Mouse (Mus musculus) stomach, postnatal 0 days (tissue): Measurements from ENCODE around the gene Capza3. TPM values are rescaled to one million over a fixed set of nuclear protein-coding genes. Genes with fewer than 3 reads are reported as not detected.

Experiments used
- ATAC-seq: fragments of 200-750 bp; cut with Nextera tagmentation; 2 replicates; pipeline ENCODE4 v1.8.0; 2017; ENCODE audit not compliant: low FRiP score, low TSS enrichment
- DNase-seq: peaks from one replicate; pipeline ENCODE4 v3.0.0-alpha.2; 2016; ENCODE audit warnings: low spot score
- H3K27ac ChIP-seq: fragments of 300-500 bp; sonication (generic); replicated peaks from 2 replicates; pipeline ENCODE4 v1.5.1; 2014; ENCODE audit warnings: mild to moderate bottlenecking, control low read depth
- H3K27me3 ChIP-seq: fragments of 300-500 bp; sonication (generic); 2 replicates; pipeline ENCODE4 v1.6.1; 2014; ENCODE audit warnings: low read length; ENCODE audit not compliant: control insufficient read depth, insufficient read depth
- H3K36me3 ChIP-seq: fragments of 300-500 bp; sonication (generic); 2 replicates; pipeline ENCODE4 v1.6.1; 2014; ENCODE audit warnings: low read length, mixed read lengths; ENCODE audit not compliant: control insufficient read depth, insufficient read depth
- H3K4me1 ChIP-seq: fragments of 300-500 bp; sonication (generic); replicated peaks from 2 replicates; pipeline ENCODE4 v1.6.1; 2014; ENCODE audit warnings: antibody characterized with exemption; ENCODE audit not compliant: control insufficient read depth, insufficient read depth
- H3K4me2 ChIP-seq: fragments of 300-500 bp; sonication (generic); replicated peaks from 2 replicates; pipeline ENCODE4 v1.6.1; 2014; ENCODE audit warnings: low read depth, mild to moderate bottlenecking, control low read depth, moderate library complexity
- H3K4me3 ChIP-seq: fragments of 300-500 bp; sonication (generic); 2 replicates; pipeline ENCODE4 v1.5.1; 2014; ENCODE audit warnings: low read depth, low read length, control low read depth
- H3K9ac ChIP-seq: fragments of 300-500 bp; sonication (generic); 2 replicates; pipeline ENCODE4 v1.6.1; 2014; ENCODE audit warnings: mild to moderate bottlenecking, low read length, control low read depth, mixed read lengths
- H3K9me3 ChIP-seq: fragments of 300-500 bp; sonication (generic); 2 replicates; pipeline ENCODE4 v1.6.1; 2016; ENCODE audit warnings: low read length; ENCODE audit not compliant: control insufficient read depth
- CTCF ChIP-seq: IDR thresholded peaks from 2 replicates; pipeline ENCODE4 v1.5.1; 2016; ENCODE audit warnings: antibody characterized with exemption, low read depth, mild to moderate bottlenecking, moderate library complexity
- EP300 ChIP-seq: optimal IDR thresholded peaks from 2 replicates; pipeline ENCODE3; 2016; ENCODE audit warnings: antibody characterized with exemption
- WGBS: fragments of 180-500 bp; shearing (Covaris S2); extraction: QIAGEN DNeasy Blood & Tissue Kit; methylation state at CpG from one replicate; pipeline ENCODE4 v1.1.7; 2014; 5-methylcytosine and 5-hydroxymethylcytosine counted together
- polyA plus RNA-seq: library from polyadenylated mRNA; unstranded; fragments of >200 nt; fragmentation: Nextera tagmentation; extraction: Ambion mirVana; gene quantifications from 2 replicates; pipeline ENCODE4 v1.2.1, GENCODE M21; 2015

Gene Capza3
- not detected in 2 replicates for polyA plus RNA-seq

DNA sequence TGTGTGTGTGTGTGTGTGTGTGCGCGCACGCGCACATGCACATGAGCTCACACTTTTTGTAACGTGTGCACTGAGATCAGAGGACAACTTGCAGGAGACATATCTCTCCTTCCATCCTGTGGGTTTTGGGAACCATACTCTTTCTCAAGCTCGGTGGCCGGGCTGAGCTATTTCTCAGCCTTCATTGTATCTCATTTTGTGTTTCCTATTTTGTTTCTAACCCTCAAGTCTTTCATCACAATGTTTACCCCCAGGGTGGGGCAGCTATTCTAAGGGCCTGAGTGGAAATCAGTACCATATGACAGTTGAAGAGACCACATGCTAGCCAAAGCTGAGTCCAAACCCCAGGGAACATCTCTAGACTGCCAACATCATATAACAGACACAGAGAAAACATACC, at the start of gene Capza3:
TSS of gene Capza3 (plus strand) at position 301 of the 400 bp plus-strand sequence.
- no peaks in the 10 kb centered on the region for H3K36me3 ChIP-seq
- 92% methylated on average over 7 of the region's 7 CpGs for WGBS
- ATAC-seq (no peak), DNase-seq (no peak)
- no peak for TF ChIP-seq EP300
- TF ChIP-seq CTCF: no peak
- no peaks in the 10 kb centered on the region for H3K27me3 ChIP-seq
- no peak within 1 kb of the TSS for H3K27ac ChIP-seq
- H3K4me3 ChIP-seq: no peak within 1 kb of the TSS
- no peaks in the 10 kb centered on the region for H3K9me3 ChIP-seq
- H3K9ac ChIP-seq: no peak within 1 kb of the TSS
- H3K4me2 ChIP-seq: no peak within 1 kb of the TSS
- H3K4me1 ChIP-seq: no peaks in the 10 kb centered on the region

DNA sequence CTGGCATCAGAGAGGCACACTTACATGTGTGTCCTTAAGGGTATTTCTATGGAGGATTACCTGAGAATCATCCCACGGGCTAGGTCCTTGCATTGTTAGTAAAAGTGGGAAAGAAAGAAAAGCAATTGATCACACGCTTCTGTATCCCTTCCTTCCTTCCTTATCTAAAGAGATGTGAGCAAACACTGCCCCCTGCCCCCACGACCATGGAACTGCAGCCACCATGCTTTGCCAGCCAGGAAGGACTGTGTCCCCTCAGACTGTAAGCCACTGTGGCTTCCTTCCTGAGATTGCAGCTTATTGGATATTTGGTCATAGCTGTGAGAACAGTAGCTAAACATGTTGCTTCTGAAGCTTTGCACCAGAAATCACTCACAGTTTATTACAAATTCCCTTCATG, 35.9 kb upstream of the Capza3 start:
- WGBS: 78% methylated on average over 3 of the region's 3 CpGs
- no peak overlapping the region for H3K4me3 ChIP-seq
- H3K9ac ChIP-seq: no peak overlapping the region
- H3K4me1 ChIP-seq: no peaks in the 10 kb centered on the region
- no peak overlapping the region for H3K27ac ChIP-seq
- no peaks in the 10 kb centered on the region for H3K36me3 ChIP-seq
- no peak overlapping the region for H3K4me2 ChIP-seq
- TF ChIP-seq EP300: no peak
- no peaks in the 10 kb centered on the region for H3K9me3 ChIP-seq
- no peak for ATAC-seq
- no peaks in the 10 kb centered on the region for H3K27me3 ChIP-seq
- no peak for DNase-seq

DNA sequence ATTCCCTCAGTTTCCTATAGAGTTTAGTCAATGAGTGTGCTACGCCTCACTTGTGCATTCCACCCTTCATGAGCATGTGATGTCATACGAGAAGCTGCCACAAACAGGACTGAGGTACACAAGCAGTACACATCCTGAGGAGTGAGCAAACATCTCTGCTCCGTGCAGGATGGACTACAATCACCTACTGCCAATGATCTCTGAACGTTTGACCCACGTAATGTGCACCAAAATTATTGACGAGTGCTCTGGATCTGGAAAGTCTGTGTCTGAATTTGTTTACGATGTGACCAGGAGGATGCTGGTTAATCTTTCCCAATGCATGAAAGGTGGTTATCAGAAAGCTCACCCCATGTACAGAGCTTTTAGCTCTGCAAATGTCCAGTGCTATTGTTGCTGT, 16.6 kb upstream of the Capza3 start:
- H3K27me3 ChIP-seq: no peaks in the 10 kb centered on the region
- TF ChIP-seq EP300 (no peak), CTCF (no peak)
- ATAC-seq (no peak), DNase-seq (no peak)
- WGBS: 59% methylated on average over 7 of the region's 7 CpGs
- H3K27ac ChIP-seq: no peak overlapping the region
- no peaks in the 10 kb centered on the region for H3K36me3 ChIP-seq
- H3K9ac ChIP-seq: no peak overlapping the region
- H3K4me3 ChIP-seq: no peak overlapping the region
- H3K9me3 ChIP-seq: no peaks in the 10 kb centered on the region
- no peak overlapping the region for H3K4me2 ChIP-seq
- no peaks in the 10 kb centered on the region for H3K4me1 ChIP-seq

DNA sequence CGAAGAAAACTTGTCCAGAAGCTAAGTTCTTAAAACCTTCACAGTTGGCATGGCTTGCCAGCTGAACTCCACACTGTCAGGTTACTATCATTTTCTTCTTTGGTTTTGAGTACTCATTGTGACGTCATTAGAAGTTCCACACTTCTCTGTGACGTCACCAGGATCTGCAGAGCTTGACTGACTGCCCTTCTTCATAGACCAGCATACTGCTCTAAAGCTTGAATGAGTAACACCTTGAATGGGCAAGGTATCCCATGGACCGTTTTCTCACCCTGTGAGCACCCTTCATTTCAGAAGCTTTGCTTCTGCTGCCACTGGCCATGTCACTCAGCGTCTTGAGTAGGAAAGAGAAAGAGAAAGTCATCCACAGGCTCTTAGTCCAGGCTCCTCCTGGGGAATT, 305 bp downstream of the Capza3 start, which contains the start of gene Plcz1:
TSS of gene Plcz1 (minus strand) at position 101 of the 400 bp plus-strand sequence.
- no peak within 1 kb of the TSS for H3K4me3 ChIP-seq
- DNase-seq (no peak), ATAC-seq (no peak)
- no peaks in the 10 kb centered on the region for H3K9me3 ChIP-seq
- H3K9ac ChIP-seq: no peak within 1 kb of the TSS
- no peaks in the 10 kb centered on the region for H3K4me1 ChIP-seq
- H3K36me3 ChIP-seq: no peaks in the 10 kb centered on the region
- H3K27ac ChIP-seq: no peak within 1 kb of the TSS
- TF ChIP-seq EP300 (no peak), CTCF (no peak)
- H3K27me3 ChIP-seq: no peaks in the 10 kb centered on the region
- WGBS: 90% methylated on average over 5 of the region's 5 CpGs
- H3K4me2 ChIP-seq: no peak within 1 kb of the TSS

DNA sequence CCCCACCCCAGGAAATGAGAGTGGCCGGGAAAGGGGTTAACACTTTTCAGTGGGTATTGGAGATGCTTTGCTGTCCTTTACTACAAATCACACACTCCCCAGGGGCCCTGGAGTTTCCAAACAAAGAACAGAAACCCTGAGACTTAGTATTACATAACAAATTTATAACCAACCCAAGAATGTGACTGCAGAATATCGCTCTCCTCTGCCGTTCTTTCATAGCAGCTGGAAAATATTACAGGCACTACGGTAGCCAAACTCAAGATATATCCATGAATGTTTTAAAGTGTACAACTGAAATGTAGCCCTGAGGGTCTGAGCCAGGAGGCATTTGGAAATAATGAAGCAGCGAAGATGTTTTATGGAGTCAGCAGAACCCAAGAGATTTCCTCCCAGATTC, 10.4 kb downstream of the Capza3 start:
- WGBS: 50% methylated on average over 5 of the region's 5 CpGs
- Histone ChIP-seq H3K4me3 (no peak overlapping the region), H3K27me3 (no peaks in the 10 kb centered on the region), H3K36me3 (no peaks in the 10 kb centered on the region), H3K9me3 (no peaks in the 10 kb centered on the region), H3K27ac (no peak overlapping the region), H3K9ac (no peak overlapping the region), H3K4me1 (no peaks in the 10 kb centered on the region), H3K4me2 (no peak overlapping the region)
- no peak for TF ChIP-seq EP300
- no peak for TF ChIP-seq CTCF
- DNase-seq (no peak), ATAC-seq (no peak)

DNA sequence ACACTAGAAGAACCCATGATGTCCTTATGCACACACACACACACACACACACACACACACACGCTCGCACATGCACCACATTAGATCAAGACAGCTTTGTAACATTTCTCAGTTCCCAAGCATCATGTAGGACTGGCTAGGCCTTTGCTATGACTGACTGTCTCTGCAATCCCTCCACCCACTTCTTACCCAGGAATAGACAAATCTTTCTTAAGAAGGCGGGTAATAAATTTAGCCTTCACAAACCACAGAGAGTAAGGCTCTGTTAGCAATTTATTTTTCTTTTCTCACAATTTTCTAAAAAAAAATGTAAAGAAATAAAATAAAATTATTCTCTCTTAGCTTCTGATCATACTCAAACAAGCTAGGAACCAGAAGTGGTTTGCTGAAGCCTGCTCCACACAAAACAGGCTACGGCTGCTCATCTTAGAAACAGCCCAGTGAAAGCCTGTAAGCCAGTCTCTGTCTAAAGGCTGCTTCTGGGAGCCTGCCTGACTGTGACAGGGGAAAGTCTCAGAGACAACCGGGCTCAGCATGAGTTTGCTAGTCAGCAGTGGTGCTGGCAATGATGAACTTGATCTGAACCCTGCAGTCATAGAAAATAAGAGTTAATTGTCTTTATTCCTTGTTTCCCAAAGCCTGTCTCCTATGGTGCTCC, 13.3 kb downstream of the Capza3 start:
- H3K4me3 ChIP-seq: no peak overlapping the region
- no peak for TF ChIP-seq CTCF
- no peak for TF ChIP-seq EP300
- no peaks in the 10 kb centered on the region for H3K9me3 ChIP-seq
- no peaks in the 10 kb centered on the region for H3K36me3 ChIP-seq
- no peak overlapping the region for H3K27ac ChIP-seq
- no peak for DNase-seq
- no peak overlapping the region for H3K9ac ChIP-seq
- no peaks in the 10 kb centered on the region for H3K27me3 ChIP-seq
- 79% methylated on average over 5 of the region's 5 CpGs for WGBS
- H3K4me2 ChIP-seq: no peak overlapping the region
- H3K4me1 ChIP-seq: no peaks in the 10 kb centered on the region
- ATAC-seq: no peak
